Mouse (Mus musculus) thymus, adult 2 months (tissue): ENCODE measurements around the gene Sh3bp4.

Experiments used
- CTCF ChIP-seq: fragments of 200-500 bp; IDR thresholded peaks from 2 replicates; pipeline ENCODE4 v1.5.1; 2012; ENCODE audit warnings: mild to moderate bottlenecking, control low read depth, low read length, moderate library complexity, borderline replicate concordance; ENCODE audit not compliant: control insufficient read depth, poor library complexity, insufficient read depth; ENCODE audit errors: extremely low read depth
- POLR2A ChIP-seq: fragments of 200-500 bp; IDR thresholded peaks from 2 replicates; pipeline ENCODE4 v1.6.1; 2012; ENCODE audit warnings: mild to moderate bottlenecking, low read length, control low read depth, moderate library complexity; ENCODE audit not compliant: control insufficient read depth, poor library complexity, insufficient read depth; ENCODE audit errors: extremely low read depth

DNA sequence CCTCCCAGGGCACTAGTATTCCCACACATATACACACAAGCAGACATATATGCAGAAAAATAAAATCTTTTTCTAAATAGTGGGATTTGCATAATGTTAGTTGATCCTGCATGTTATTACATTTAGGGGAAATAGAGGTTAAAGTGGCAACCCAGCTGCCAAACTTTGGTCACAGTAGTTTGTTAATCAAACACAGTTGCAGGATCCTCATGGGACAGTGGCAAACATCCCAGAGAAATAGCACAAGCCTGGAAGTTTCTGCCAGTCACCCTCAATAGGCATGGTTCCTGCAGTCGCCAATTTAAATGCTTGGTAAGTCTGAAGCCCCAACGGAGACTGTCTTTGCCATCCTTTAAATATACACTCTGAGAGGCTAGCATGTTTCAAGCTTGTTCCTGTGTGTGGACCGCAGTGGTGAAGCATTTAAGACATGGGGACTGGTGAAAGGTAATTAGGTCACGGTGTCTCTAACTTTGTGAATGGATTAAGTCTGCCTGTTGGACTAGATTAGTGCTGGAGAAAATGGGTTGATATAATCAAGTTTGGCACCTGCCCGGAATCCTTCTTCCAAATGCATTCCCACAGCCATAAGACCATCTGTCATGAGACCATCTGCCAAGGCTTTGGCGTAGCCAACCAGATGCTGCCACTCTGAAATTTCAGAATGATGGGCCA is 114.0 kb downstream of the Sh3bp4 start:
- no peak for TF ChIP-seq CTCF
- TF ChIP-seq POLR2A: no peak
